Mouse (Mus musculus) liver, postnatal 0 days (tissue): ENCODE results near the gene Gm9837. TPM values are rescaled to one million over a fixed set of nuclear protein-coding genes. Genes with fewer than 3 reads are reported as not detected.

ENCODE experiments used
- ATAC-seq: fragments of 200-750 bp; cut with Nextera tagmentation; 2 replicates; pipeline ENCODE4 v1.8.0; 2017; ENCODE audit warnings: mild to moderate bottlenecking, moderate library complexity
- DNase-seq: peaks from one replicate; pipeline ENCODE4 v3.0.0-alpha.2; 2016
- H3K27ac ChIP-seq: fragments of 300-500 bp; sonication (generic); 2 replicates; pipeline ENCODE4 v1.5.1; 2014; ENCODE audit warnings: antibody characterized with exemption, moderate library complexity, mild to moderate bottlenecking, low read depth
- H3K27me3 ChIP-seq: fragments of 300-500 bp; sonication (generic); 2 replicates; pipeline ENCODE4 v1.6.1; 2014; ENCODE audit warnings: low read length, control low read depth, mixed read lengths; ENCODE audit not compliant: insufficient read depth
- H3K36me3 ChIP-seq: fragments of 300-500 bp; sonication (generic); replicated peaks from 2 replicates; pipeline ENCODE4 v1.6.1; 2014; ENCODE audit warnings: mild to moderate bottlenecking, control low read depth, low read length, moderate library complexity, mixed read lengths; ENCODE audit not compliant: insufficient read depth
- H3K4me1 ChIP-seq: fragments of 300-500 bp; sonication (generic); 2 replicates; pipeline ENCODE4 v1.6.1; 2014; ENCODE audit warnings: antibody characterized with exemption, mild to moderate bottlenecking, control low read depth; ENCODE audit not compliant: insufficient read depth
- H3K4me2 ChIP-seq: fragments of 300-500 bp; sonication (generic); 2 replicates; pipeline ENCODE4 v1.6.1; 2014; ENCODE audit warnings: low read depth, mild to moderate bottlenecking, low read length, moderate library complexity, mixed read lengths
- H3K4me3 ChIP-seq: fragments of 300-500 bp; sonication (generic); 2 replicates; pipeline ENCODE4 v1.5.1; 2014; ENCODE audit warnings: low read depth, low read length
- H3K9ac ChIP-seq: fragments of 300-500 bp; sonication (generic); replicated peaks from 2 replicates; pipeline ENCODE4 v1.6.1; 2014; ENCODE audit warnings: mild to moderate bottlenecking, moderate library complexity
- H3K9me3 ChIP-seq: fragments of 300-500 bp; sonication (generic); 2 replicates; pipeline ENCODE4 v1.6.1; 2016; ENCODE audit warnings: mild to moderate bottlenecking, control low read depth, low read length, mixed read lengths
- CTCF ChIP-seq: sonication (generic); IDR thresholded peaks from 2 replicates; pipeline ENCODE4 v1.5.1; 2016; ENCODE audit warnings: antibody characterized with exemption, low read depth
- EP300 ChIP-seq: IDR thresholded peaks from 2 replicates; pipeline ENCODE4 v1.6.1; 2016; ENCODE audit warnings: antibody characterized with exemption, low read depth, mild to moderate bottlenecking
- WGBS: fragments of 180-500 bp; shearing (Covaris S2); extraction: QIAGEN DNeasy Blood & Tissue Kit; methylation state at CpG from one replicate; pipeline ENCODE4 v1.1.7; 2014; ENCODE audit not compliant: insufficient replicate concordance; 5-methylcytosine and 5-hydroxymethylcytosine counted together
- polyA plus RNA-seq: library from polyadenylated mRNA; unstranded; fragments of >200 nt; fragmentation: Nextera tagmentation; extraction: Ambion mirVana; gene quantifications from 2 replicates; pipeline ENCODE4 v1.2.1, GENCODE M21; 2015

Gm9837 gene
- polyA plus RNA-seq, 1 experiment from 2014 or later = not detected

DNA sequence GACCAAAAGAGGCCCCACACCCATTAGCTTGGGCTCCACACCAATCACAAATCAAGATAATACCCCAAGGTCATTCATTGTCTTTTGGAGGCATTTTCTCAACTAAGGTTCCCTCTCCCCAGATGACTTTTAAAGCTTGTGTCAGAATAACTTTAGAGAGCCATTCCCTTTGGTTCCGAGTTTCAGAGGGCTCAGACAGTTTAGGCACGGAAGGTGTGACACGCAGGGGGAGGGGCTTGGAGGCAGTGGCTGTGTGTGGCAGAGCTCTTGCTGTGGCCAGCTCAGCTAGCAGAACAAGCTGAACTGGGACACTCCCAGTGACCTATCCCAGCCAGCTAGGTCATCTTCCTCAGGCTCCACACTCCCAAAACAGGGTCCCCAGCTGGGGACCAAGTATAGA, 38.3 kb upstream of the Gm9837 start:
- H3K4me2 ChIP-seq = no peak overlapping the region
- no peaks in the 10 kb centered on the region for H3K36me3 ChIP-seq
- ATAC-seq (no peak), DNase-seq (no peak)
- H3K4me1 ChIP-seq = no peaks in the 10 kb centered on the region
- TF ChIP-seq EP300 (no peak), CTCF (no peak)
- no peak overlapping the region for H3K9ac ChIP-seq
- no peaks in the 10 kb centered on the region for H3K9me3 ChIP-seq
- no peak overlapping the region for H3K27ac ChIP-seq
- no peak overlapping the region for H3K4me3 ChIP-seq
- H3K27me3 ChIP-seq = no peaks in the 10 kb centered on the region
- 60% methylated on average over 3 of the region's 3 CpGs for WGBS

DNA sequence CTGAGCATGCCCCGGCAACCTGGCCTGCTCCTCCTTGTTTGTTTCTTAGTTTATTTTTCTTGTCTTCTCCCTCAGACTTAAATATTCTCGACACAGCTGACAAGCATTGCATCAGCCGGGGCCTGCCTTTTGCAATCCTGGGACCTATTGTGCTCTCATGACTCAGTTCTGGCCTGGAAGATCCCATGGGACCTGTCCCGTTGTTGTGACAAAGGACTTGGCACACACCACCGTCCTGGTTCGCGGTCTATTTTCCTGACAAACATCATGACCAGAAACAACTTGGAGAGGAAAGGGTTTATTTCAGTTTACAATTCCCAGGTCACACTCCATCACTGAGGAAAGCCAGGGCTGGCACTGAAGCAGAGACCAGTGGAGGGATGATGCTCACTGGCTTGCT, 37.9 kb upstream of the Gm9837 start:
- TF ChIP-seq CTCF = no peak
- no peak for TF ChIP-seq EP300
- Histone ChIP-seq H3K27me3 (no peaks in the 10 kb centered on the region), H3K4me1 (no peaks in the 10 kb centered on the region), H3K4me2 (no peak overlapping the region), H3K4me3 (no peak overlapping the region), H3K9ac (no peak overlapping the region), H3K36me3 (no peaks in the 10 kb centered on the region), H3K27ac (no peak overlapping the region), H3K9me3 (no peaks in the 10 kb centered on the region)
- 54% methylated on average over 7 of the region's 7 CpGs for WGBS
- DNase-seq = no peak
- no peak for ATAC-seq

DNA sequence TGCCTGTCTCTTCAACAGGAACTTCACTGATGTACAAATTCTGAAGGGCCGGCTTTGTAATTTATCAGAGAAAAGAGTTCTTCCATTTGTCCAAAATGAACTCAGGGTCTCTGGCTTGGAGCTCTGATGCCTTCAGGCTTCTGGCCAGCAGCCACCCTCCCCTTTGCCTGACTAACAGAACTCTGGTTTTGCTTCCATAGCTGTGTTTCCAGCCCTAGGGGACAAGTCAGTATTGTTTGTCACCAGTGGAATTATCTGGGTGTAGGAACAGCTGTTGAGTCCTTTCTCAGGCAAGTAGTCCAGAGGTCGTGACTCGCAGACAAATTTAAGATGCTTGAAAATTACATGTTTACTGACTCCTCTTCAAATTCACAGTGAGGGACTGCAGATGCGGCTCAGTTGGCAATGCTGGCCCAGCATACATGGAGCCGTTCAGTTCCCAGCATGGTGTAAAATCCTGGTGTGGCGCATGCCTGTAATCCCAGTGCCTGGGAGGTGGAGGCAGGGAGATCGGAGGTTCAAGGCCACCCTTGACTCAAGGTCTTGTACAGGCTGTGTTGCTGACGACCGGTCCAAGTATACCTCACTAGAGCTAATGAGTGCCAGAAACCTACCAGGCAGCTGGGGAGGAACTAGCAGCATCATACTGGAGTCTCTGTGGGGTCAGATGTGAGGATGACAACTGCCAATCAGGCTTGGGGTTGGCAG, 37.0 kb upstream of the Gm9837 start:
- ATAC-seq = no peak
- 81% methylated on average over 9 of the region's 9 CpGs for WGBS
- H3K4me1 ChIP-seq = no peaks in the 10 kb centered on the region
- no peak overlapping the region for H3K27ac ChIP-seq
- H3K4me3 ChIP-seq = no peak overlapping the region
- TF ChIP-seq CTCF = no peak
- no peak for TF ChIP-seq EP300
- H3K36me3 ChIP-seq = no peaks in the 10 kb centered on the region
- H3K9ac ChIP-seq = no peak overlapping the region
- H3K4me2 ChIP-seq = no peak overlapping the region
- no peaks in the 10 kb centered on the region for H3K27me3 ChIP-seq
- no peak for DNase-seq
- H3K9me3 ChIP-seq = no peaks in the 10 kb centered on the region

DNA sequence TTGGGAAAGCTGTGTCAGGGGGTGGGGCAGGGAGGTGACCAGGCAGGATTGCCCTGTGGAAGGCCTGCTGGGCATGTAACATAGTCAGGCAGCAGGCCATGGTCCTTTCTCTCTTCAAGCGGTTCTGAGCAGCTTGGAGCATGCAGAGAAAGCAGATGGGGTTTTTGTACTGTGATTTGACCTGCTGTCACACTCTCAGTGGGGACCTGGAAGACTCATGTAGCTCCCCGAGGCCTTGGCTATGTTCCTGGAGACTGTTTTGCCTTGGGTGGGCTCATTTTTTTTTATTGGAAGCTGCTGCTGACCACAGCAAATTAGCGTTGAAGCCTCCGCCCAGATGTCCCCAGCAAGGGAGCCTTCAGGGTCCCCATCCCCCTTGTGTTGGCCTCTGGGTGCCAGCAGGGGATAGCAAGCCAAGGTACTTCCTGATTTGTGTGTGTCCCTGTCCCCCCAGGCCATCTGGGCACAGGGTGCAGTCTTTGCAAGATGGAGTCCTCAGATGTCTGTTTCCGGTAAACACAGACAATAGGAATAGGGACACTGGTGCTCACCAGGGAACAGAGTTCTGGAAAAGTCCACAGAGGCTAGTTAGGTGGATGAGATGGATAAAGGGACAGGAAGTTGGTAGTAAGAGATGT, 34.9 kb upstream of the Gm9837 start:
- 77% methylated on average over 5 of the region's 5 CpGs for WGBS
- Histone ChIP-seq H3K4me1 (no peaks in the 10 kb centered on the region), H3K9me3 (no peaks in the 10 kb centered on the region), H3K36me3 (no peaks in the 10 kb centered on the region), H3K27ac (no peak overlapping the region), H3K4me3 (no peak overlapping the region), H3K4me2 (no peak overlapping the region), H3K27me3 (no peaks in the 10 kb centered on the region), H3K9ac (no peak overlapping the region)
- ATAC-seq (no peak), DNase-seq (no peak)
- no peak for TF ChIP-seq EP300
- no peak for TF ChIP-seq CTCF

DNA sequence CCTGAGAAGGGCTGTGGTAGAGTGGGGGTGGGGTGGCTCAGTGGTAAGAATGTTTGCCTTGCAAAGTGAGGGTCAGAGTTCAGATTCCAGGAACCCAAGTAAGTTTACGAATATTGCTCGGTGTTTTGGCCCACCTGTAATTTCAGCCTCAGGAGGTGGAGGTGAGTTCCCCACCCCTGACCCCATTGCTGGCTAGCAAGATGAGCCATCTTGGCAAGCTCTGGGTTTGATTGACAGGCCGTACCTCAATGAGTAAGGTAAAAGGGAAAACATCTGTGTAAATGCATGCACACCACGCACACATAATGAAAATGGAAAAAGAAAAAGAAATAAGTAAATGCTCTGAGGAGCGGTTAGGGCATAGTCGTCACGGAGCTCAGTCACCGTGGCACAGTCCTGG, 34.1 kb upstream of the Gm9837 start:
- Histone ChIP-seq H3K9me3 (no peaks in the 10 kb centered on the region), H3K27me3 (no peaks in the 10 kb centered on the region), H3K4me2 (no peak overlapping the region), H3K4me1 (no peaks in the 10 kb centered on the region), H3K9ac (no peak overlapping the region), H3K27ac (no peak overlapping the region), H3K4me3 (no peak overlapping the region), H3K36me3 (no peaks in the 10 kb centered on the region)
- DNase-seq (no peak), ATAC-seq (no peak)
- WGBS = 89% methylated on average over 8 of the region's 8 CpGs
- TF ChIP-seq CTCF = no peak

DNA sequence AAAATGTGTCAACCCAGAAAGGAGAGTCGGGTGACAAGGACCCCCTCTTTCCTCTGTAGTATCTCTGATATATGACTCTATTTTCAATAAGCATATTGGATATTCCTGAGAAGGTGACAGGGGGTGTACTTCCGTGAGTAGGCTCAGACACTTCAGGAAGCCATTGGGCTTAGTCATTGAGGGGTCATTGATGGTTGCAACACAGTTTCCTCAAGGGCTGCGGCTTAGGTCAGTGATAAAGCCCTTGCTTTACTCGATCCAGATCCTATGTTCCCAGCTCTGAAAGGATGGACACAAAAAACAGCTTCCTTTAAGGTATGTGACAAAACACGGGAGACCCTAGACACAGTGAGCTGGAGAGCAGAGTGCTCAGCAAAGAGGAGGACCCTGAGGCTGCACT, 33.5 kb upstream of the Gm9837 start:
- no peak overlapping the region for H3K4me3 ChIP-seq
- DNase-seq (no peak), ATAC-seq (no peak)
- H3K9ac ChIP-seq = no peak overlapping the region
- no peaks in the 10 kb centered on the region for H3K36me3 ChIP-seq
- 48% methylated on average over 5 of the region's 5 CpGs for WGBS
- no peaks in the 10 kb centered on the region for H3K4me1 ChIP-seq
- H3K9me3 ChIP-seq = no peaks in the 10 kb centered on the region
- H3K27me3 ChIP-seq = no peaks in the 10 kb centered on the region
- H3K4me2 ChIP-seq = no peak overlapping the region
- no peak overlapping the region for H3K27ac ChIP-seq
- TF ChIP-seq EP300 (no peak), CTCF (no peak)
